Mouse (Mus musculus): ENCODE measurements at regions not wholly inside any gene's neighbourhood (a gene's known extent, or its start where the extent isn't known, plus 50 kb on each side); places are given as distances from the start of the nearest gene placed in this dataset.
A peak's percentile ranks its signal among the peaks of the same experiment; 100 is the strongest.
"Not testable (repeated sequence)": the region's sequence is repeated elsewhere in the genome, so short reads cannot be mapped to it uniquely, and the experiment has no call there.

- H3K4me2 ChIP-seq; H3K27me3 ChIP-seq; H3K27ac ChIP-seq; H3K9ac ChIP-seq; H3K9me3 ChIP-seq (replicated peaks); H3K36me3 ChIP-seq (ENCODE audit: poor library complexity, severe bottlenecking); H3K4me3 ChIP-seq; ATAC-seq; H3K4me1 ChIP-seq: not testable (repeated sequence)
Observed at GRCm38 (mm10) chr8:19976461-19976860, 73.3 kb downstream of the Gm31371 start.

DNA sequence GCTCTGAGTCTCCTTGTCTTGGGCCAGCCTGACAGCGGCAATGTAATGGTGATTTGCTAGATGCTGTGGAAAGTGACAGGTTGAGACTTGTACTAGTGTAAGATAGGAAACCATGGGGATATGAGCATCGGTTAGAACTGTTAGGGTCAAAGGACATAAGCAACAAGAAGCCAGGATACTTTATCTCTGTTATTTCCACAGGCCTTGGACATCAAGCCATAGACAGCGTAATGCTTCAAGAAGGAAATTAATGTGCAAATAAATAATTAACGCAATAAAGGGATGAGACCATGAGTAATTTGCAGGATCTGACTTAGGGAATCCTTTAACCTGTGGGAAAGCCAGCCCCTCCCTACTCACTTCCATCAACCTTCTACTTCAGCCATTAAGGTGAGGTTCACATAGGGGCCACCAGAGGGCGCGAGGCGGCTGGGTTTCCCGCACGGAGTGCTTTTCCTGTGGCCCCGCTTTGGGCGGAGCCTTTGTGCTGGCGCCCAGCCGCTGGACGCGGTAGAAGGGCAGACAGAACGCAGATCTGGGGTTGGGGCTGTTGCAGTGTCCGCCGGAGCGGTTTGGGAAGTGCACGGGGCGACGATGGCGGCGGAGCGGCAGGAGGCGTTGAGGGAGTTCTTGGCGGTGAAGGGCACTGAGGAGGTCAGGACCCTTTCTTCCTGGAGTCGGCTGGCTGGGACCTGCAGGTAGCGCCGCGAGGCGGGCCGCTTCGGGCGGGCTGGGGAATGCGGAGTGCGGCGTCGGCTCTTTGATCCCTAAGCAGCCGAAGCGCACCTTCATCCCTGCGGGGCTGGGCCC, 76.5 kb downstream of the Gm31371 start:
- Histone ChIP-seq H3K27me3 (no peaks in the 10 kb centered on the region), H3K27ac (no peak overlapping the region), H3K4me1 (peaks cover 5% of the 10 kb centered on the region; the same call in 1 of the 2 replicates), H3K9me3 (replicated peaks) (peaks cover 13% of the 10 kb centered on the region), H3K4me3 (peak overlapping the region; percentile 44), H3K9ac (peak overlapping the region; percentile 60), H3K36me3 (ENCODE audit: poor library complexity, severe bottlenecking) (no peaks in the 10 kb centered on the region), H3K4me2 (peak overlapping the region; percentile 62)
- WGBS, result 10% methylated on average over 41 of the region's 42 CpGs
- peak; percentile 93 for ATAC-seq

DNA sequence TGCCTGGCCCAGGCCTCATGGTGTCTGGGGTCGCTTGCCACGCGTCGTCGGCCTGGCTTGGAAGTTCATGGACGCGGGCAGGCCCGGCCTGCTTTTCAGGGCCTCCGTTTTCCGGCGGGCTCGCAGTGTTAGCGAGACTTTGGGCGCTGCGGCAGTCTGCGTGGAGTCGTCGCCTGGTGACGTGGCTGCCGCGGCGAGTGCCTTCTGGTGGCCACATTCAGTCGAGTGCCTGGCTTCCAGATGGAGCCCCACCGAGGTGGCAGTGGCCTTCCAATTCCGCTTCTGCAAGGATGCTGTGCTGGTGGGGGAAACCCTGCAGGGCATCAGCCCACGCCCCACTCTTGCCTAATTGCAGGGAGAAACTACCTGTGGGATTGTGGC, 77.1 kb downstream of the Gm31371 start:
- not testable (repeated sequence) for H3K27me3 ChIP-seq; H3K4me1 ChIP-seq; H3K27ac ChIP-seq; H3K36me3 ChIP-seq (ENCODE audit: poor library complexity, severe bottlenecking)
- H3K4me2 ChIP-seq, result peak overlapping the region; percentile 62
- peak; percentile 57 for ATAC-seq
- WGBS, result 25% methylated on average over 26 of the region's 26 CpGs
- peak overlapping the region; percentile 60 for H3K9ac ChIP-seq
- peak overlapping the region; percentile 44 for H3K4me3 ChIP-seq
- peaks cover 13% of the 10 kb centered on the region for H3K9me3 ChIP-seq (replicated peaks)

GRCm38 (mm10) chr8:20008106-20008505, 104.9 kb downstream of the Gm31371 start:
- 84% methylated on average over 3 of the region's 3 CpGs for WGBS
- not testable (repeated sequence) for H3K27me3 ChIP-seq; H3K4me3 ChIP-seq; H3K4me1 ChIP-seq; H3K36me3 ChIP-seq (ENCODE audit: poor library complexity, severe bottlenecking); H3K4me2 ChIP-seq; H3K9ac ChIP-seq; ATAC-seq; H3K9me3 ChIP-seq (replicated peaks); H3K27ac ChIP-seq

- WGBS, result 66% methylated on average over 8 of the region's 8 CpGs
- H3K4me2 ChIP-seq; ATAC-seq; H3K4me1 ChIP-seq; H3K27ac ChIP-seq; H3K27me3 ChIP-seq; H3K4me3 ChIP-seq; H3K36me3 ChIP-seq (ENCODE audit: poor library complexity, severe bottlenecking); H3K9ac ChIP-seq: not testable (repeated sequence)
- peaks cover 12% of the 10 kb centered on the region for H3K9me3 ChIP-seq (replicated peaks)
Observed at GRCm38 (mm10) chr8:20010947-20011346, 107.8 kb downstream of the Gm31371 start.

GRCm38 (mm10) chr8:20013278-20013677, 110.1 kb downstream of the Gm31371 start:
- not testable (repeated sequence) for ATAC-seq; H3K27me3 ChIP-seq; H3K27ac ChIP-seq; H3K4me1 ChIP-seq; H3K9ac ChIP-seq; H3K36me3 ChIP-seq (ENCODE audit: poor library complexity, severe bottlenecking); H3K4me2 ChIP-seq; H3K4me3 ChIP-seq
- H3K9me3 ChIP-seq (replicated peaks), result peaks cover 12% of the 10 kb centered on the region
- 80% methylated on average over 7 of the region's 7 CpGs for WGBS

GRCm38 (mm10) chr8:20014451-20015130, 111.4 kb downstream of the Gm31371 start:
- peaks cover 12% of the 10 kb centered on the region for H3K9me3 ChIP-seq (replicated peaks)
- ATAC-seq; H3K9ac ChIP-seq; H3K36me3 ChIP-seq (ENCODE audit: poor library complexity, severe bottlenecking); H3K4me1 ChIP-seq; H3K4me3 ChIP-seq; H3K27me3 ChIP-seq; H3K4me2 ChIP-seq; H3K27ac ChIP-seq: not testable (repeated sequence)
- WGBS, result 81% methylated on average over 5 of the region's 5 CpGs

- ATAC-seq; H3K4me1 ChIP-seq; H3K4me2 ChIP-seq; H3K27me3 ChIP-seq; H3K27ac ChIP-seq; H3K36me3 ChIP-seq (ENCODE audit: poor library complexity, severe bottlenecking); H3K9ac ChIP-seq; H3K4me3 ChIP-seq: not testable (repeated sequence)
- H3K9me3 ChIP-seq (replicated peaks), result peaks cover 12% of the 10 kb centered on the region
- WGBS, result 94% methylated on average over 6 of the region's 6 CpGs
Observed at GRCm38 (mm10) chr8:20015411-20016081, 112.4 kb downstream of the Gm31371 start.

DNA sequence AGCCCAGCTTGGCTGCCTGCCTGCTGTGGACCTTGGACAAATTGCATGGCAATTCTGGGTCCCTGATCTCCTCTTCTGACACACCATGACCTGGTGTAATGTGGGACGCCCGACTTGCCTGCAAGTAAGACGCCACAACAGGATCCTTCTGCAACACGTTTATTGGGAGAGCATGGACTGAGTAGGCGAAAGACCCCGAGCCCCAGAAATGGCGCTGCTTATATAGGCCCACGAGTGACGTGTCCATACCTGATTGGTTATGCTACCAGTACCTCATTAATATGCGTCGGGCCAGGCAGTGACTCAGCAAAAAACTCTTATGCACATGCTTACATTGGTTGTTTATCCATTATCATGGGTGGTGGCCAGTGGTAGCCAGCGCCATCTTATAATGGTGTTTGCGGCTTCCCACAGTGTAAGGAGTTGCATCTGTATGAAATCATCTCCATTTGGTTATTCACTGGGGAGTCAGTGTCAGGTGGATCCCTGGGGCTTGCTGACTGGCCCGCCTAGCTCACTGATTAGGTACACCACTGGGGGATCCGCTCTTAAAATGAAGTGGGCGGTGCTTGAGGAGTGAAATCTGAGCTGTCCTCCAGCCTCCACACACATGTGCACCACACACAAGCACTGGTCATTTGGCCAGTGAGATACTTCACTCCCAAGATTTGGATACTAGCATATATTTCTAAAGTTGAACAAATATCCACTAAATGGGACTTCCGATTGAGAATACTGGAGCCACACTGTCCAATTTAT, 113.1 kb downstream of the Gm31371 start:
- not testable (repeated sequence) for H3K9ac ChIP-seq; H3K27ac ChIP-seq; H3K27me3 ChIP-seq; H3K36me3 ChIP-seq (ENCODE audit: poor library complexity, severe bottlenecking); H3K4me2 ChIP-seq; H3K4me1 ChIP-seq; H3K4me3 ChIP-seq; H3K9me3 ChIP-seq (replicated peaks); ATAC-seq
- WGBS, result 88% methylated on average over 17 of the region's 17 CpGs

- H3K4me3 ChIP-seq; H3K27ac ChIP-seq; H3K9ac ChIP-seq; H3K9me3 ChIP-seq (replicated peaks); H3K36me3 ChIP-seq (ENCODE audit: poor library complexity, severe bottlenecking); H3K4me2 ChIP-seq; H3K4me1 ChIP-seq; ATAC-seq; H3K27me3 ChIP-seq: not testable (repeated sequence)
- 75% methylated on average over 1 of the region's 2 CpGs for WGBS
Observed at GRCm38 (mm10) chr8:20025521-20025920, 122.3 kb downstream of the Gm31371 start.

DNA sequence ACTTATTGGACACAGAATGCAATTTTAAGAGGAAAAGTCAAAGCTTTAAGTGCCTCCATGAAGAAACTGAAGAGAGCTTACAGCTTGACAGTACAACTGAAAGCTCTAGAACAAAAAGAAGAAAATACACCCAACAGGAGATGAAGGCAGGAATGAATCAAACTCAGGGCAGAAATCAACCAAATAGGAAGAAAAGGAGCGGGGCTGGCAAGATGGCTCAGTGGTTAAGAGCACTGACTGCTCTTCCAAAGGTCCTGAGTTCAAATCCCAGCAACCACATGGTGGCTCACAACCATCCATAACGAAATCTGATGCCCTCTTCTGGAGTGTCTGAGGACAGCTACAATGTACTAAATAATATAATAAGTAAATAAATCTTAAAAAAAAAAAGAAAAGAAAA, 124.8 kb downstream of the Gm31371 start:
- 70% methylated on average over 2 of the region's 2 CpGs for whole genome bisulfite sequencing
- not testable (repeated sequence) for H3K4me3 ChIP-seq; H3K27ac ChIP-seq; H3K4me1 ChIP-seq; H3K27me3 ChIP-seq; ATAC-seq; H3K36me3 ChIP-seq (ENCODE audit: poor library complexity, severe bottlenecking); H3K9me3 ChIP-seq (replicated peaks); H3K4me2 ChIP-seq; H3K9ac ChIP-seq

DNA sequence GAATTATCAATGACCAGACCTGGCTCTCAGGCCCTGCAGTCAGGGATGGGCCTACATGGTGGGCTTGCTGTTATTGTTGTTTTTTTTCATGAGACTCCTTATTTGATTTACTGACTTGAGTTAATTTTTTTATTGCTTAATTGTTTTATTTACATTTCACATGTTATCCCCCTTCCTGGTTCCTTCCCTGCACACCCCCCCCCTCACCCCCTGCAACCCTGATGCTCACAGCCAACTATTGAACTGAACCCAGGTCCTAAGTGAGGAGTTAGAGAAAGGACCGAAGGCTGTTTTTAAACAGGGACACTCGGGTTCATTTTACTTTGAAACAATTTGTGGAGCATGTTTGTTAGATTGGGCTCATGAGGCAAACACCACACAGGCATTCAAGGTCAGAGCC, 126.9 kb downstream of the Gm31371 start:
- H3K9me3 ChIP-seq (replicated peaks); H3K27ac ChIP-seq; H3K27me3 ChIP-seq; H3K4me2 ChIP-seq; ATAC-seq; H3K4me3 ChIP-seq; H3K9ac ChIP-seq; H3K36me3 ChIP-seq (ENCODE audit: poor library complexity, severe bottlenecking); H3K4me1 ChIP-seq: not testable (repeated sequence)
- 86% methylated on average over 2 of the region's 2 CpGs for WGBS

Measured in forebrain, embryonic 13.5 days (tissue).